Mouse (Mus musculus) megakaryocyte-erythroid progenitor cell, adult 5-6 weeks (primary cell): ENCODE data around the gene Tnks2. TPM values are rescaled to one million over a fixed set of nuclear protein-coding genes. Genes with fewer than 3 reads are reported as not detected.

Source experiments
- ATAC-seq: replicated peaks from 2 replicates; pipeline ENCODE4 v1.8.0; 2016; ENCODE audit warnings: mild to moderate bottlenecking, inconsistent platforms; ENCODE audit not compliant: severe bottlenecking, poor library complexity, low FRiP score, low TSS enrichment
- total RNA-seq, 2 experiments: library from RNA; stranded (forward) in 1 of 2; stranded (reverse) in 1 of 2; fragments of 200-1000, 215-1000 nt in 1 of 2; fragments of >200 nt in 1 of 2; fragmentation: Nextera tagmentation in 1 of 2; gene quantifications; 2 replicates each; pipeline ENCODE4 v1.2.3; 2014 to 2017

The Tnks2 gene
- total RNA-seq, 2 experiments from 2014 or later = 40.3 to 76.3 TPM

GRCm38 (mm10) chr19:36922936-36923335 is 88.9 kb downstream of the Tnks2 start:
- ATAC-seq = no peak

GRCm38 (mm10) chr19:36925671-36926552 is 91.9 kb downstream of the Tnks2 start, which contains the start of gene Btaf1:
Gene Btaf1, plus strand, starts transcription at chr19:36926079.
- ATAC-seq = peak; percentile 66

- ATAC-seq = peak; percentile 47; the same call in 1 of the 2 replicates
Measured at GRCm38 (mm10) chr19:36926553-36927236, 92.7 kb downstream of the Tnks2 start.

- ATAC-seq = no peak
Measured at GRCm38 (mm10) chr19:36927800-36928361, 93.8 kb downstream of the Tnks2 start.

GRCm38 (mm10) chr19:36929816-36930215 is 95.8 kb downstream of the Tnks2 start:
- no peak for ATAC-seq

GRCm38 (mm10) chr19:36932097-36932496 is 98.1 kb downstream of the Tnks2 start:
- ATAC-seq = peak; percentile 34; the same call in 1 of the 2 replicates

- ATAC-seq = no peak; the same call in 1 of the 2 replicates
Measured at GRCm38 (mm10) chr19:36932613-36933012, 98.6 kb downstream of the Tnks2 start.

- ATAC-seq = no peak
Measured at GRCm38 (mm10) chr19:36936285-36936684, 102.3 kb downstream of the Tnks2 start.

- ATAC-seq = 0 out of 2 replicates have a peak, but pooled peaks have one; percentile 16
Measured at GRCm38 (mm10) chr19:36938008-36938407, 104.0 kb downstream of the Tnks2 start.

GRCm38 (mm10) chr19:36940064-36940463 is 106.0 kb downstream of the Tnks2 start:
- ATAC-seq = peak; percentile 89

Other genes with a start within 250 kb of the Tnks2 start
- not detected in 2 replicates for gene Ppp1r3c, start 97.6 kb upstream of the Tnks2 start, total RNA-seq (2014; fragmentation: Nextera tagmentation)
- not detected in 2 replicates for gene Ppp1r3c, start 97.6 kb upstream of the Tnks2 start, total RNA-seq (2017)
- 4.0 and 5.2 TPM in 2 replicates for gene Fgfbp3, start 85.4 kb downstream of the Tnks2 start, total RNA-seq (2014; fragmentation: Nextera tagmentation)
- 6.0 and 10.6 TPM in 2 replicates for gene Fgfbp3, start 85.4 kb downstream of the Tnks2 start, total RNA-seq (2017)
- gene Btaf1, start 91.8 kb downstream of the Tnks2 start, total RNA-seq (2014; fragmentation: Nextera tagmentation) = 68.1 and 86.4 TPM in 2 replicates
- gene Btaf1, start 91.8 kb downstream of the Tnks2 start, total RNA-seq (2017) = 131 and 145 TPM in 2 replicates